Mouse (Mus musculus): ENCODE measurements at regions not wholly inside any gene's neighbourhood (a gene's known extent, or its start where the extent isn't known, plus 50 kb on each side); places are given as distances from the start of the nearest gene placed in this dataset.

DNA sequence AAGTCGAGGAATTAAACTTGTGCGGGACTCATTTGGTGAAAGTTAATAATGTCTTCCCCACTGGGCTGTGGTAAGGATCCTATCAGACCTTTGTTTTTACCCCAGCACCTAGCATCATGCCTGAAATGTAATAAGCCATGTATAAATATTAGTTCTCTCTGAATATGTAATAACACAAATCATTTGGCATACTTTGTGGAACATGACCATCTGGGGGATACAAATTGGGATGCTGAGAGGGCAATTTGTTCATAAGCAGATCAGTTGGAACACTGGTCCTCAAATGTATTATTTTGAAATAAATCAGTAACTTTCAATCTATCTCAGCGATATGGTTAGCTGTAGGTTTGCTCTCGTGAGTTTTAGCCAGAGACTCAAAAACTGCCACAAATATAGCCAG, 709.6 kb upstream of the Castor2 start:
- Histone ChIP-seq H3K4me1 (no peaks in the 10 kb centered on the region), H3K9me3 (no peaks in the 10 kb centered on the region), H3K4me3 (replicated peaks) (no peak overlapping the region), H3K9ac (no peak overlapping the region), H3K27me3 (replicated peaks) (no peaks in the 10 kb centered on the region), H3K36me3 (no peaks in the 10 kb centered on the region), H3K27ac (no peak overlapping the region), H3K4me2 (no peak overlapping the region)
- WGBS = 72% methylated on average over 4 of the region's 4 CpGs
- no peak for ATAC-seq (ENCODE audit: insufficient read depth, low FRiP score, low read depth)

DNA sequence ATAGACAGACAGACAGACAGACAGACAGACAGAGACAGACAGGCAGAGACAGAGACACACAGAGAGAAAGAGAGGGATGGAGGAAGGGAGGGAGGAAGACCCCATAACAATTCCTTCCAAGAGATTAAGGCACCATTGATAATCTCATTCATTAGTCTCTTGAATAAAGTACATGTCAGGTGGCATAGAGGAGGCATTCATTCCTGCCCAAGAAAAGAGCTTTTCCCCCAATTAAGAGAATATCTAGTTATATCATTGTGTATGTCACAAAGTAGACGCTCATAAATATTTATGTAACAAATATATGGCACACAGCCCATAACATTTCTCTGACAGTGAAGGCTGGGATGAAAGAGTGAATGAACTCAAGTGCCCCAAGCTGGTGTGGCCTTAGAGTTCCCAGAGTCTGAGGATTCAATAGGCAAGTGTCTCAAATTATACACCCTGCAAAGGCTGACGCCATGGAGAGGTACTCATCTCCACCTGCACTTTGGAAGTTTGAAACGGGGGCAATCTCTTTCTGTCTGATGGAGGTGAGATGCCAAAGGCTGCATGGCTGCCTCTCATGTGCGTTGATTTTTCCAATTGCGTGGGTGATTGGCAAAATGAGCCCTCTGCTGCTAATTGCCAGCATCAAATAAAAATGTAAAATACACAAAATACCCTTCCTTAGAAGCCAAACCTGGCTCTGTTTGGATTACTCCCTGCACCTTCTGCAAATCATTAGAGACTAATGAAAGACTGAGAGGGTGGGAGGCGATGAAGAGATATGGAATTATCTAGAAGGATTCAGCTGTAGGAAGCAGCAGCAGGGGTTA, 710.3 kb upstream of the Castor2 start:
- H3K4me2 ChIP-seq = no peak overlapping the region
- no peaks in the 10 kb centered on the region for H3K9me3 ChIP-seq
- H3K27ac ChIP-seq = no peak overlapping the region
- H3K9ac ChIP-seq = no peak overlapping the region
- ATAC-seq (ENCODE audit: insufficient read depth, low FRiP score, low read depth) = no peak
- H3K36me3 ChIP-seq = no peaks in the 10 kb centered on the region
- no peaks in the 10 kb centered on the region for H3K4me1 ChIP-seq
- H3K27me3 ChIP-seq (replicated peaks) = no peaks in the 10 kb centered on the region
- WGBS = 71% methylated on average over 6 of the region's 6 CpGs
- H3K4me3 ChIP-seq (replicated peaks) = no peak overlapping the region

DNA sequence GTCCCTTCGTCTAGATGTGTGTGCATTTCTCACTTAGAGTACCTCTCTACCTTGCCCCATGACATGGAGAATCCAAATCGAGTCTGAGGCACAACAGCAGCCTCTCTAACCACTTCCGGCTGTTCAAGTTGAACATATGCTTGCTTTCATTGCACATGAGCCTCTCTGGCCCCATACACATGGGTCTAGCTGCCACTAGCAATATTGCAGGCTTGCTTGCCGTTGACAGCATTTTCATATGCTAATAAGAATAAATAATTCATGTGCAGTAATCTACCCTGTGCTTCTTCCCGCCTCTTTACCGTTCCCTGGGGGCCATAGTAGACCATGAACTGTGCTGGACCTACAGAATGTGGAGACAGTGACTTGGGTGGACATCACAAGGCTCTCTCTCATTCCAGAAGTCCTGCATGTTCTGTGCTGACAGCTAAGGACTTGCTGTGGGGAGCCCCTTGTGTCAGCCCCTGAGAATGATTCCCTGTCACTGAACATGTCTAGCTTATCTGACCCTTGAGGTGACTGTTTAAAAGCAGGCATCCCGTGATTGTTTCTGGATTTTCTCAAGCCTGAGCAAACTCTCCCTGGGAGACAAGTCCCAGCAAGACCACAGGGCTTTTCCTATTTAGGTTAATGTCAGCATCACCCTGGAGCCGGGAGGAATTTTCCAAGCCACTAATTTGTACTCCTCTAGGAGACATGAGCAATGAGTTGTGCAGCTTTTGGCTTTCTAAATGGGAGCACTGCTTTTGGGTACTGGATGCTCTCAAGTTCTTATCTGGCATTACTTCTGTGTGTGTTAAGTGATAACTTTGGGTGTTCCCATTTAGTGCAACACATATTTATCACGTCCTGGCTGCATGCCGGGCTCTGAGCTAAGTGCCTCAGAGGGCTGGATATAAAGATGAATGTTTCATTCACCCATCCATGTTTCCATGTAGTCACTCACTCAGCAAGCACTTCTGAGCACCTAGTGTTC, 713.8 kb upstream of the Castor2 start:
- Histone ChIP-seq H3K4me1 (no peaks in the 10 kb centered on the region), H3K27me3 (replicated peaks) (no peaks in the 10 kb centered on the region), H3K9me3 (no peaks in the 10 kb centered on the region), H3K4me3 (replicated peaks) (no peak overlapping the region), H3K27ac (no peak overlapping the region), H3K9ac (no peak overlapping the region), H3K36me3 (no peaks in the 10 kb centered on the region), H3K4me2 (no peak overlapping the region)
- 50% methylated on average over 10 of the region's 10 CpGs for WGBS
- peak; percentile 22; the same call in 1 of the 2 replicates for ATAC-seq (ENCODE audit: insufficient read depth, low FRiP score, low read depth)

GRCm38 (mm10) chr5:133365771-133366170, 733.7 kb upstream of the Castor2 start:
- 85% methylated on average over 3 of the region's 3 CpGs for WGBS
- no peaks in the 10 kb centered on the region for H3K4me1 ChIP-seq
- H3K9ac ChIP-seq = no peak overlapping the region

DNA sequence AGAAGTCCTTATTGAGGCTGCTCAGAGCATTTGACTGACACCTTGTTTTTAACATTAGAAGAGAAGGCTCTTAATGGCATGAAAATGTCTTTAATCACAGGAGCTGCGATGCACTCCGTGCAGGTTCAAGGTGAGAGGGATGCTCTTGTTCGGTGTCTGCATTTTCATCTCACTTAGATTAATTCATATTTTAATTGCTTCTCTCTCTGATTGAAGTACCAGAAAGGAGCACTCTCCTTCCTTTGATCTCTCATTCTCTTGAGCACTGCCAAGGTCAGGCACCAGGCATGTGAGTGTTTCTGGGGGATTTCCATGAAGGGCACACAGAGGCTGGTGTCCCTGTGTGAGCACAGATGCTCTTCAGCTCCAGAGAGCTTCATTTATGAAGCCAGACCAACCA, 752.0 kb upstream of the Castor2 start:
- H3K27me3 ChIP-seq (replicated peaks) = no peaks in the 10 kb centered on the region
- no peaks in the 10 kb centered on the region for H3K4me1 ChIP-seq
- H3K9ac ChIP-seq = no peak overlapping the region
- H3K4me3 ChIP-seq (replicated peaks) = no peak overlapping the region
- H3K4me2 ChIP-seq = no peak overlapping the region
- H3K9me3 ChIP-seq = no peaks in the 10 kb centered on the region
- 68% methylated on average over 3 of the region's 3 CpGs for WGBS
- ATAC-seq (ENCODE audit: insufficient read depth, low FRiP score, low read depth) = no peak
- H3K36me3 ChIP-seq = no peaks in the 10 kb centered on the region
- H3K27ac ChIP-seq = no peak overlapping the region

More at GRCm38 (mm10) chr5:133365771-133366170, 733.7 kb upstream of the Castor2 start:
- Histone ChIP-seq H3K9me3 (no peaks in the 10 kb centered on the region), H3K4me2 (no peak overlapping the region), H3K36me3 (no peaks in the 10 kb centered on the region), H3K27ac (no peak overlapping the region), H3K4me3 (replicated peaks) (no peak overlapping the region), H3K27me3 (replicated peaks) (no peaks in the 10 kb centered on the region)
- no peak for ATAC-seq (ENCODE audit: insufficient read depth, low FRiP score, low read depth)

- 81% methylated on average over 3 of the region's 3 CpGs for WGBS
- Histone ChIP-seq H3K4me2 (no peak overlapping the region), H3K9me3 (no peaks in the 10 kb centered on the region), H3K27ac (no peak overlapping the region), H3K9ac (no peak overlapping the region), H3K36me3 (no peaks in the 10 kb centered on the region), H3K4me1 (no peaks in the 10 kb centered on the region), H3K27me3 (replicated peaks) (no peaks in the 10 kb centered on the region), H3K4me3 (replicated peaks) (no peak overlapping the region)
- no peak for ATAC-seq (ENCODE audit: insufficient read depth, low FRiP score, low read depth)
Observed at GRCm38 (mm10) chr5:133341973-133342372, 757.5 kb upstream of the Castor2 start.

DNA sequence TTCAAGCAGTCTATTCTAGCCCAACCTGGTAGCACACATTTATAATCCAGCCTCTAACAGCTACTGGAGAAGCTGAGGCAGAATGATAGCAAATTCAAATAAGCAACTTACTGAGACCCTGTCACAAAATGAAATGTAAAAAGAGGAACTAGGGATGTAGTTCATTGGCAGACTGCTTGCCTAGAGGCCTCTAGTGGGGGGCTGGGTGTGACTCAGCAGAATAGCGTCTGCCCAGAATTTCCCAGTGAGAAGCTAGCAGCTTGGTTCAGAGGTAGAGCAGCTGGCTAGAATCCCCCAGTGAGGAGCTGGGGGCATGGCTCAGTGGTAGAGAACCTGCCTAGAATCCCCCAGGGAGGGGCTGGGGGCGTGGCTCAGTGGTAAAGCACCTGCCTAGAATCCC, 777.5 kb upstream of the Auts2 start:
- no peak for ATAC-seq (ENCODE audit: insufficient read depth, low FRiP score, low read depth)
- Histone ChIP-seq H3K9me3 (no peaks in the 10 kb centered on the region), H3K4me2 (no peak overlapping the region), H3K4me1 (no peaks in the 10 kb centered on the region), H3K36me3 (no peaks in the 10 kb centered on the region), H3K27me3 (replicated peaks) (no peaks in the 10 kb centered on the region), H3K27ac (no peak overlapping the region), H3K9ac (no peak overlapping the region), H3K4me3 (replicated peaks) (no peak overlapping the region)
- 43% methylated on average over 2 of the region's 2 CpGs for WGBS

- ATAC-seq (ENCODE audit: insufficient read depth, low FRiP score, low read depth) = no peak
- no peaks in the 10 kb centered on the region for H3K9me3 ChIP-seq
- no peak overlapping the region for H3K4me3 ChIP-seq (replicated peaks)
- no peaks in the 10 kb centered on the region for H3K27me3 ChIP-seq (replicated peaks)
- WGBS = 95% methylated on average over 1 of the region's 1 CpGs
- no peak overlapping the region for H3K4me2 ChIP-seq
- no peak overlapping the region for H3K9ac ChIP-seq
- no peak overlapping the region for H3K27ac ChIP-seq
- no peaks in the 10 kb centered on the region for H3K4me1 ChIP-seq
- no peaks in the 10 kb centered on the region for H3K36me3 ChIP-seq
Observed at GRCm38 (mm10) chr5:133320206-133320605, 777.1 kb upstream of the Auts2 start.

DNA sequence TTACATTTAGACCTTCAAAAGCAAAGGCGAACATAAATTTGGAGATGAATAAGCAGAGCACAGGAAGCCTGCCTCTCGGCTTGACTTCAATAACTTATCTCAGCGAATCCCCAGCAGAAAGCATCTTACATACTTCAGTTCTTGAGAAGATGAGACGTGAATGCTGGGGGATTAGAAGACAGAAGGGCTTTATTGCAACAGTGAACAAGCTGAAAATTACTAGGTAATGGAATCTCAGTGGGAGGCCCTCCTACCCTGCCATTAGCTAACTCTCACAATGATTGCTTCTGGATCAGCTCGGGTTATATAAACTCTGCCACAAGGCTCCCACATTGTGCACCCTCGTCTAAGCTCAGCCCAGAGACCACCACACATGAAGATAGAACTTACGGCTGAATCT, 770.9 kb upstream of the Auts2 start:
- no peak for ATAC-seq (ENCODE audit: insufficient read depth, low FRiP score, low read depth)
- no peaks in the 10 kb centered on the region for H3K36me3 ChIP-seq
- H3K9me3 ChIP-seq = no peaks in the 10 kb centered on the region
- no peaks in the 10 kb centered on the region for H3K27me3 ChIP-seq (replicated peaks)
- no peak overlapping the region for H3K4me3 ChIP-seq (replicated peaks)
- WGBS = 50% methylated on average over 7 of the region's 7 CpGs
- no peaks in the 10 kb centered on the region for H3K4me1 ChIP-seq
- H3K9ac ChIP-seq = no peak overlapping the region
- no peak overlapping the region for H3K27ac ChIP-seq
- no peak overlapping the region for H3K4me2 ChIP-seq

- H3K9me3 ChIP-seq = no peaks in the 10 kb centered on the region
- H3K4me1 ChIP-seq = no peaks in the 10 kb centered on the region
- no peak overlapping the region for H3K9ac ChIP-seq
- no peak overlapping the region for H3K4me3 ChIP-seq (replicated peaks)
- WGBS = 47% methylated on average over 6 of the region's 6 CpGs
- no peaks in the 10 kb centered on the region for H3K36me3 ChIP-seq
- H3K27ac ChIP-seq = no peak overlapping the region
- H3K27me3 ChIP-seq (replicated peaks) = no peaks in the 10 kb centered on the region
- no peak for ATAC-seq (ENCODE audit: insufficient read depth, low FRiP score, low read depth)
- no peak overlapping the region for H3K4me2 ChIP-seq
Observed at GRCm38 (mm10) chr5:133310979-133311890, 768.1 kb upstream of the Auts2 start.

DNA sequence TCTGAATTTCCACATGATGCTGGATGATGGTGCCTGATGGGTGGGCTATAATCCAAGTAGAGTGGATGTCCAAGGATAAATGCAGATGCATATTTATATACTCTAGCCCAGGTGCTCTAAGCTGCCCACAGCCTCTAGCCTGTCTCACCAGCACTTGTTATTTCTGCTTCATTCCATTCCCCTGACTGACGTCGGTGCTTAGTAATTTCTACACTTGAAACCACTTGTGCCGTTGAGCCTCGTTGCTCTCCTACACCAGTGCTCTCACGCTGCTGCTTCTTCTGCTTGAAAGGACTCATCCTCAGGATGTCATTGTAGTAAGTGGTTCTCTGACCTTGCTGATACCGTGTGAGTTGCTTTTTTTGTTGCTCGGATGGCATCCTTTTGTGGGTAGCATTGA, 724.7 kb upstream of the Auts2 start:
- Histone ChIP-seq H3K4me3 (replicated peaks) (no peak overlapping the region), H3K9me3 (no peaks in the 10 kb centered on the region), H3K9ac (no peak overlapping the region), H3K27me3 (replicated peaks) (no peaks in the 10 kb centered on the region), H3K4me2 (no peak overlapping the region), H3K27ac (no peak overlapping the region), H3K36me3 (no peaks in the 10 kb centered on the region), H3K4me1 (no peaks in the 10 kb centered on the region)
- ATAC-seq (ENCODE audit: insufficient read depth, low FRiP score, low read depth) = no peak
- WGBS = 75% methylated on average over 7 of the region's 7 CpGs

All from stomach, embryonic 15.5 days (tissue).